Mouse (Mus musculus) bone marrow macrophage, adult 2 months (primary cell): ENCODE results near the gene Gm3099. TPM values are rescaled to one million over a fixed set of nuclear protein-coding genes. Genes with fewer than 3 reads are reported as not detected.
"Not testable (repeated sequence)": the region's sequence is repeated elsewhere in the genome, so short reads cannot be mapped to it uniquely, and the experiment has no call there.

Experiments
- H3K27ac ChIP-seq: 2 replicates; pipeline ENCODE4 v1.5.1; 2012; ENCODE audit warnings: low read depth, low read length; ENCODE audit not compliant: insufficient read depth
- H3K4me1 ChIP-seq: 2 replicates; pipeline ENCODE4 v1.6.1; 2012; ENCODE audit warnings: low read length; ENCODE audit not compliant: control insufficient read depth, insufficient read depth
- H3K4me3 ChIP-seq: 2 replicates; pipeline ENCODE4 v1.5.1; 2012; ENCODE audit warnings: mild to moderate bottlenecking, low read length, moderate library complexity; ENCODE audit not compliant: insufficient read depth
- polyA plus RNA-seq: library from polyadenylated mRNA; stranded (reverse); fragments of >200 nt; gene quantifications from 2 replicates; pipeline ENCODE4 v1.2.4, GENCODE M21; 2012; ENCODE audit not compliant: missing spikeins, insufficient read depth, insufficient read length

The Gm3099 gene
- polyA plus RNA-seq, result not detected in 2 replicates

DNA sequence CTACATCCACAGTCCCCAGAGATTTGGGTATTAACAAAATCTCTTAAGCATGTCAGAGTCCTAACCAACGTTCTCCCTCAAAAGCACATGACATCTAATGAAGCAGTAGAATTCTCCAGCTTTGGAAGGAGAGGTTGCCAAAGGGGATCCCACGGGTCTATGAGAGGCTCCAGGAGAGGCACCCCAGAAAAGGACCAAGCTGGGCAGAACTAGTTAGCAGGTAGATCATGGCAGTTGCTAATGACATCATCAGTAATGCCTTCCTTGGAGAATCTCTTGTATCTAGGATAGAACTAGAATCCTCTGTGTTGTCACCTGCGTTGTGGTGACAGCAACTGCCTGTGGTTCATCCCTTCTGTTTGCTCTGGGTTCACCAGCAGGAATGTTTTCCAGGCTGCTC lies at the start of gene Gm3099:
TSS of gene Gm3099 (plus strand) at position 301 of the 400 bp plus-strand sequence.
- H3K4me1 ChIP-seq, H3K4me3 ChIP-seq, H3K27ac ChIP-seq: not testable (repeated sequence)

DNA sequence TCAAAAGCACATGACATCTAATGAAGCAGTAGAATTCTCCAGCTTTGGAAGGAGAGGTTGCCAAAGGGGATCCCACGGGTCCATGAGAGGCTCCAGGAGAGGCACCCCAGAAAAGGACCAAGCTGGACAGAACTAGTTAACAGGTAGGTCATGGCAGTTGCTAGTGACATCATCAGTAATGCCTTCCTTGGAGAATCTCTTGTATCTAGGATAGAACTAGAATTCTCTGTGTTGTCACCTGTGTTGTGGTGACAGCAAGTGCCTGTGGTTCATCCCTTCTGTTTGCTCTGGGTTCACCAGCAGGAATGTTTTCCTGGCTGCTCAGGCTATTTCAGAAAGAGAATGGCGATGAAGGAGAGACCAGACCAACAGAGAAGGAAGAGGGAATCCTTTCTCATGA lies 34.9 kb upstream of the Gm3099 start, which contains the start of gene Gm3095:
TSS of gene Gm3095 (plus strand) at position 301 of the 400 bp plus-strand sequence.
- not testable (repeated sequence) for H3K27ac ChIP-seq, H3K4me1 ChIP-seq, H3K4me3 ChIP-seq

DNA sequence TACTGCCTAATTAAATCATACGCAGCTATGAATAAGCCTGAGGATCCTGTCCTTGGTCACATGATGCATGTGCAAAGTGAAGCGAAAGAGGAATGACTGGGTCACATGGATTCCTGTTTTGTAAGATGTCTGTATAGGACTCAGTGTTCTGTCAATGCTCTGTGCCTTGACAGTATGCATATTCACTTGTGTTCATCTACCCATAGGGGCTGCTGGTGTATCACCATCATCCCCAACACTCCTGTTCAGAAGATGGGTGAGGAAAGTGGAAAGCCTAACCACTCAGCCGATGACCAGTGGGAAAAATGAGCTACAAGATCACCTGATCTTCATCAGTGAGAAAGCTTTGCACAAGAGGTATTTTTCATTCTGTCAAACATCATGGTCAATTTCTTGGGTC lies 25.4 kb downstream of the Gm3099 start, which contains the start of gene Gm5796:
TSS of gene Gm5796 (plus strand) at position 301 of the 400 bp plus-strand sequence.
- H3K4me1 ChIP-seq, H3K4me3 ChIP-seq, H3K27ac ChIP-seq: not testable (repeated sequence)

Other genes starting within 250 kb of the Gm3099 start
- not detected in 2 replicates for gene Gm3002, start 188.3 kb upstream of the Gm3099 start, polyA plus RNA-seq
- gene Gm3033, start 152.1 kb upstream of the Gm3099 start, polyA plus RNA-seq, result not detected in 2 replicates
- not detected in 2 replicates for gene Gm2916, start 114.2 kb upstream of the Gm3099 start, polyA plus RNA-seq
- not detected in 2 replicates for gene Gm3029, start 66.6 kb upstream of the Gm3099 start, polyA plus RNA-seq
- not detected in 2 replicates for gene Gm3095, start 34.8 kb upstream of the Gm3099 start, polyA plus RNA-seq
- gene Gm5796, start 25.5 kb downstream of the Gm3099 start, polyA plus RNA-seq, result not detected in 2 replicates
- not detected in 2 replicates for gene Gm3115, start 85.7 kb downstream of the Gm3099 start, polyA plus RNA-seq
- gene Gm8108, start 112.1 kb downstream of the Gm3099 start, polyA plus RNA-seq, result not detected in 2 replicates
- not detected in 2 replicates for gene Gm3127, start 166.6 kb downstream of the Gm3099 start, polyA plus RNA-seq
- not detected in 2 replicates for gene Gm2974, start 184.2 kb downstream of the Gm3099 start, polyA plus RNA-seq